Mouse (Mus musculus) cortical plate, adult 2 months (tissue): Measurements from ENCODE around the gene Pan3.

ENCODE experiments used
- CTCF ChIP-seq: fragments of 200-500 bp; IDR thresholded peaks from 2 replicates; pipeline ENCODE4 v1.5.1; 2011; ENCODE audit warnings: mild to moderate bottlenecking, control low read depth, low read length; ENCODE audit not compliant: insufficient read depth; ENCODE audit errors: extremely low read depth
- POLR2A ChIP-seq: fragments of 200-500 bp; IDR thresholded peaks from 2 replicates; pipeline ENCODE4 v1.6.1; 2011; ENCODE audit warnings: mild to moderate bottlenecking, low read length, control low read depth; ENCODE audit not compliant: insufficient read depth; ENCODE audit errors: extremely low read depth

DNA sequence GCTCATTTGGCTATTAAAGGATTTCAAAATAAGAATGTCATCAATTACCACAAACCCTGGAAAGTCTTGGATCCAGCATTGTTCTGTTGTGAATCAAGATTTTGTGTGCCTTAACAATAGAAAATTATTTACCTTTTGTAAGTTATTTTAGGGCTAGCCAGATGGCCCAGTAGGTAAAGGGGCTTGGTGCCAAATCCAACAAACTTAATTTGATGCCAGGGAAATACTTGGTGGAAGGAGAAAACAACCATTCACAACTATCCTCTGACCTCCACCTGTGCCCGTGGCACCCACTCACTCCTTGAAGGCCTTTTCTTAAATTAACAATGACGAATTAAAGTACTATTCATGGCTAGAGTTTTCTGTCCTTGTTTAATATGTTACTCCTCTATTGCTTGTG lies 66.0 kb downstream of the Pan3 start:
- TF ChIP-seq CTCF (no peak), POLR2A (no peak)
